Mouse (Mus musculus) C2C12 (cell line): ENCODE results near the gene Olfr31.

Source experiments
- CEBPB ChIP-seq: IDR thresholded peaks from one replicate; pipeline ENCODE4 v1.6.1; 2011; ENCODE audit warnings: low read depth, mild to moderate bottlenecking, control low read depth, moderate library complexity
- CTCF ChIP-seq: IDR thresholded peaks from one replicate; pipeline ENCODE4 v1.5.1; 2011; ENCODE audit not compliant: control insufficient read depth, insufficient read depth, insufficient read length
- FOSL1 ChIP-seq: IDR thresholded peaks from one replicate; pipeline ENCODE4 v1.8.0; 2011; ENCODE audit warnings: mild to moderate bottlenecking, low read length; ENCODE audit not compliant: poor library complexity, insufficient read depth, severe bottlenecking
- MAX ChIP-seq: IDR thresholded peaks from one replicate; pipeline ENCODE4 v1.6.1; 2011; ENCODE audit warnings: mild to moderate bottlenecking, control low read depth
- USF1 ChIP-seq: IDR thresholded peaks from one replicate; pipeline ENCODE4 v1.6.1; 2011; ENCODE audit warnings: low read depth, mild to moderate bottlenecking, control low read depth, moderate library complexity

DNA sequence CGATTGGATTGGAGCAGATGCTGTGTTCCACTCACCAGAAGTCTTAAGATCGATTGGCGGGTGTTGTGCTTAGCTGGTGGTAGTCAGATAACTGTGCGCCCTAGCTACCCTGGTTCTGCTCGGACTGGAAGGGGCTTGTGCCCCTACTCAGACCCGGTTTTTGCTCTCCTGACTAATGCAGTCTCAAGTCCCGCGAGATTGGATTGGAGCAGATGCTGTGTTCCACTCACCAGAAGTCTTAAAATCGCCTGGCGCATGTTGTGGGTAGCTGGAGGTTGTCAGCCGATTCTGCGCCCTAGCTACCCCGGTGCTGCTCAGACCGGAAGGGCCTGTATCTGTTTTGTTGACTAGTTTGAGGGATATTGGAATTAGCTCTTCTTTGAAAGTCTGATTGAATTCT, 13.2 kb upstream of the Olfr31 start:
- TF ChIP-seq CTCF (no peak), CEBPB (no peak), FOSL1 (no peak), MAX (no peak), USF1 (no peak)
